Mouse (Mus musculus) induced T-regulatory cell, adult 2 months (primary cell): ENCODE measurements around the gene Sema3a.
"Not testable (repeated sequence)": the region's sequence is repeated elsewhere in the genome, so short reads cannot be mapped to it uniquely, and the experiment has no call there.

Experiments used
- DNase-seq: peaks from one replicate; pipeline ENCODE4 v3.0.0-alpha.2; 2012; ENCODE audit warnings: low read depth

Gene Sema3a

GRCm38 (mm10) chr5:13421276-13421925 is 296.2 kb downstream of the Sema3a start:
- no peak for DNase-seq

DNA sequence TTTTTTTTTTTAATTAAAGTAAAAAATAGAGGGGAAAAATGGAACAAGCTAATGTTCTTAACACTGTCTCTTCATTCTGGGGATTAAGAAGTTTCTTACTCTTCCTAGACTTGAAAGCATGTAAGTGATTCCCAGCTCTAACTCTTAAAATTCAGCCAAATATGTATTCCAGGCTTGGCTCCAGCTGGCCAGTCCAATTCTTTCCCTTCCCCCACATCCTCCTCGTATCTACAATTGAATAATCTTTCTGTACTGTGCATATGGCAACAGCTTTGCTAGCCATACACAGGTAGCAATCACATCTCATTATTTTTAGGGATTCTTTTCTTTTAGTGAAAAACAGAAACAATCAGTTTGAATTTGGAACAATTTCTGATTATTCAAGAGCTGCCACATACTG is 303.5 kb downstream of the Sema3a start:
- DNase-seq, result no peak

- no peak for DNase-seq
These were observed 306.6 kb downstream of the Sema3a start for GRCm38 (mm10) chr5:13431827-13432226.

- no peak for DNase-seq
These were observed 307.4 kb downstream of the Sema3a start for GRCm38 (mm10) chr5:13432574-13432973.

DNA sequence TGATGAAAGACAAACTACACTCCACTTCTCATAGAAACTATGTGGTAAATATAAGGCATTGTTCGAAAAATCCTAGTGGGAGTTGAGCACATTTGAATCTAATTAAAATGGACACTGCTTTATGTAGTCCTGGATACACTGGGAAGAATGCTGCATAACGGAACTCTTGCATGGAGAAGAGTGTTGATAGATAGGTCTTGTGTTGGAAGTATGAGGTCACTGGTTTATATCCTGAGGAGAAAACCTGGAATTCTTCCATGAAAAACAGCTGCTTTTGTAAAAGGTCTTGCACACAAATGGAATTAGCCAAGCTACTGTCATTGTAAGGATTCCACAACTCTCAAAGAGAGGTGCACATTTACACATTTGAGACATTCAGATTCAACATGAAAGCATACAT is 308.1 kb downstream of the Sema3a start:
- DNase-seq, result no peak

DNA sequence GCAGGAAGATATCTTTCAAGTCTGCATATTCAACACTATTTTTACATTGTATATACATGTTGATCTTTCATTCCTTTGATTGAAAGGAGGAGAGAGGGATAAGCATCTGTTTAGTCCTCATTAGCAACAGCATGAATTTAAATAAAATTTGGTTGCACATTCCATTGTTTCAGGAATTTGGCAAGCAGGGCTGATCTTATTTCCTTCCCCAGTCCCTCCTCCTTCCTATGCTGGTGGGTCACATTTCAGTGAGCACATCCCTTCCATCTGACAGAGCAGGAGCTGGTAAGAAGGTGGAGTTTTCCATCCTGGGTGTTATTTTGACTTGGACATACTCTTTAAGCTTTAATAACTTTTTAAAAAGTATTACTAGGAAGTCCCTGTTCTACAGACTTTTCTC is 315.9 kb downstream of the Sema3a start:
- DNase-seq, result no peak

GRCm38 (mm10) chr5:13460182-13461001 is 335.2 kb downstream of the Sema3a start:
- no peak for DNase-seq

DNA sequence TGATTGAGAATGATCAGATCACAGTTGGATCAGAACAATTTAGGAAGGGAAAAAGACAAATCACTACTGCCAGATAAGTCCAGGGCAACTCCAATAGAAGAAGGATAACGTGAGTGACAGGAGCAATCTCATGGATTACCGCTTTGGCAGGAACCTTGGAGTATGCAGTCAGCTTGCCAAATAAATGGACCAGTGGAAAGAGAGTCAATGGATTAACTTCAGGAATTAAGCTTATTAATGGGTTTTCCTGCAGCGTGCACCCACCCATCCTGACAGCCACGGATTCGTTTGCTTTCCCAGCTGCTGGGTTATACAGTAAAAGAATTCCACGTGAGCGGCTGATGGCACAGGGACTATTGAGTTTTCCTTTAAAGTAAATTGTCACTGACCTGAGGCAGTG is 343.6 kb downstream of the Sema3a start:
- no peak for DNase-seq

DNA sequence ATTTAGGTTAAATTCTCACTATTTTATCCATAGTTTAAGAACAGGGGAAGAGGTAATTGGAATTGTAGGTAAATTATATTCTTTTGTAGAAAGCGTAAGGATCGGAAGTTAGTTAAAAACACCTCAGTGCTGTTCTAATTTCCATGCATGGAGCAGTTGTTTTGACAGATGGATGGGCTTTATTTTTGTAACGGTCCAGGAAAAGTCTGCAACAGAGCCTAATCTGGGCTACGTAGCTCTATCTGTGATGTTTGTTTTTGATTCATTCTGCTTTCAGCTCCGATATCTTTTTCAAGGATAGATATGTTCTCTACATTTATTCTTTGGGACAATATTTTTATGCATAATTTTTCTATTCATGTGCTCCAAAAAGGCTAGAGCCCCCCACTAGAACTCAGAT is 344.2 kb downstream of the Sema3a start:
- no peak for DNase-seq

DNA sequence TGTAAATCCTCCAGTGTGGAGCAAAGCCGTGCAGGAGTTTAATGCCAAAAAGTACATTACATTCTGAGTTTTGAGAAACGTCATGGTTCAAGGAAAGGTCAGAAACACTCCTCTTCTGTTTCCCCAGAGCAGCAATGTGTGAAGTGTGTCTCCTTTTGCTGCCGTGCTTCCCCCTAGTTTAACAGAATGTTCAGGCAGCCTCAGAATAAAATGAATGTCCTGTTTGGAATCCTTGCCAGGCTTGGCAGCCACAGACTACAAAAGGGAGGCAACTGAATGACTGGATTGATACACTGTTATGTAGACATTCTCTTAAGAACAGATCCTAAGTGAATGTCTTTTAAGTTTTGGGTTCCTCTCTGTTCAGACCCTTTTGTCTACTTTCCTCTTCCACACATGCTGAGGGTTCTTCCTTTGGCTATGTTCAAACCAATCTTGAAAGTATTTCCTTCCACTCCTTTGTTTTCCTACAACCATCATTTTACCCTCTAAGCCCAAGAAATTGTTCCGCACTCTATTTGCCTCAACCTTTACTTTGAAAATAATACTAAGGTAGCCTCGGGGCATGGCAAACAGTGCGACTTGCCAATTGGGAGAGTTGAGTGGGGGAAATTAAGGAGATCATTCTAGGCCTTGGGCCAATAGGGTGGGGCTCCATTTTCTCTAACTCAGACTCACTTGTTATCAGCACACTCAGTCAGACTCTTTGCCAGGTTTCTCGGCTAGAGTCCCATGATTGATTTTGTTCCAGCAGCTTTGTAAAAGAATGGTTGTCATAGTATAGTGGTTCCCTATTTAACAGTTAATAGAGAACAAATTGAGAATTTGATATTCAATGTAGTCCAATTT is 345.1 kb downstream of the Sema3a start:
- no peak for DNase-seq

DNA sequence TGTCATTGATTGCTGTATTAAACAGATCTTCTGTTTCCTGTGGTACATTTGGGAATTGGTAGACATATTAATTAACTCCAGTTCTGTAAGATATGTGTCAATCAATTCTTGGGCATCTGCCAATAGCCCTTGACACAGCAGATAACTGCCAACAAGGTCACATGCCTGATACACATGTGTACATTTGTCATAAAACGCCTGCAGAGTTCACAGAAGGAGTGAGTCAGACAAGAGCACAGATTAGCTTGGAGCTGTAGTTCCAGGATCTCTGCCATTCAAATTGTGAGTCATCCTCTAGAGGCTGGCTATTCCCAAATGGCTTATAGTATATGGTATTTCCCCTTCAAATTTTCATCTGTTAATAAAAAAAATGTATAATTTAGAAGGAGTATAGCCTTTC is 352.4 kb downstream of the Sema3a start:
- no peak for DNase-seq

DNA sequence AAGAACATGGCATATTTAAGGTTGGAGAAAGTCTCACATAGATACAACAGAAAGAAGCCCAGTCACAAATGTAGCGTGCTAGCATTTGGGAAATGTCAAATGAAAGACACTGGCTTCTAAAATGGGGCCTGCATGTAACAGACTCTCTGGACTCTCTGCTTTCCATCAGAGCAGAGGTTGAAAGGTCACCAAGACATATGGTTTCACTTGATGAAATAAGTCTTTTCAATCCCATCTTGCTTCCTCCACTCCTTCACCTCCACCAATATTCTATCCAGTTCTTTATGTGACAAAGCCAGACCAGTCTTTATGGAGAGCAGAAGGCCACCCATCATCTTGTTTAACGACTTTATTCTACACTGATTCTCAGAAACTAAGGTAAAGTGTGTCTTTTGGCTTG is 363.5 kb downstream of the Sema3a start:
- no peak for DNase-seq

- DNase-seq, result not testable (repeated sequence)
These were observed 370.8 kb downstream of the Sema3a start for GRCm38 (mm10) chr5:13495967-13496366.

- no peak for DNase-seq
These were observed 374.6 kb downstream of the Sema3a start for GRCm38 (mm10) chr5:13499835-13500234.

DNA sequence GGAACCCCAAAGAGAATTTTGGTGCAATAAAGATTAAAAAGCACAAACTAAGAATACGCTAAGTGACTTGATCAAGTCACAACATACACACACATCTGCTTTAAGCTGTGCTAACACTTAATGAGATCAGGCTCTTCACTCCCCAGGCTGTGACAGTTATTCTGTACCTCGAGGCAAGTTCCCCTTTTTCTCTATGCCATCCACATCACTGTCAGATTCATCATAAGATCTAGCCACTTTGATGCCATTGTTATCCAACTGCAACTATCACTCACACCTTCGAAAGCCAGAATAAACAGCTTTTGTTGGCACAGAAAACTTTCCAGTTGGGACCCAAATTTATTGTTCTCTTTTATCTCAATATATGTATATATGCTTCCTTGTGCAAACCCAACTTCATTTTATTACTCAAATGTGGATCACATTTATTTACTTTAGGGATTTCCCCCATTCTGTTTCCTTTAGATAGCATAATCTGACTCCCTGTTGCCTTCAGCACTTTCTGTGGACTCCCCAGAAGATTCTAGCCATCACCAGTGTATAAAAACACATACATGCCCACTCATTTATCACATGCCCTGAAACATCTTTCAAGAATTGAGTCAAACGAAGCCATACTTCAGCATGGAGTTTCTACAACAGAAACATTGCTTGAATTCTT is 380.8 kb downstream of the Sema3a start:
- DNase-seq, result no peak

DNA sequence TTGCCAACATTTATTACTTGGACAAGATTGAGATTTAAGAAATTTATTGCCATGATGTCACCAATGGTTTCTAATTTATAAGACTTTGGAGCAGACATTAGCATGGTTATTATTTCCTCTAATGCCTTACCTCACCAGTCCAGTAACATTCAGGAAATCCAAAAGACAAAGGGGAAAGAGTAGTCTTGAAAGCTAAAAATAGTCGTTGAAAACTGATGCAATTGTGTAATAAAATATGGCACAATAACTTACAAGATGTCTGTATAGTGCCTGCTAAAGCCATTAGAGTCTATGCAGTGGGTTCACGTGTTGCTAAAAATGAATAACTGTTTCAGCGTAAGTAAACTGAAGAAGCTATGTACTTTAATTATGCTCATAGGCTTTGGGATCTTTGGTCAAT is 383.9 kb downstream of the Sema3a start:
- no peak for DNase-seq

- no peak for DNase-seq
These were observed 391.8 kb downstream of the Sema3a start for GRCm38 (mm10) chr5:13517018-13517417.

GRCm38 (mm10) chr5:13525597-13525996 is 400.4 kb downstream of the Sema3a start:
- DNase-seq, result no peak

DNA sequence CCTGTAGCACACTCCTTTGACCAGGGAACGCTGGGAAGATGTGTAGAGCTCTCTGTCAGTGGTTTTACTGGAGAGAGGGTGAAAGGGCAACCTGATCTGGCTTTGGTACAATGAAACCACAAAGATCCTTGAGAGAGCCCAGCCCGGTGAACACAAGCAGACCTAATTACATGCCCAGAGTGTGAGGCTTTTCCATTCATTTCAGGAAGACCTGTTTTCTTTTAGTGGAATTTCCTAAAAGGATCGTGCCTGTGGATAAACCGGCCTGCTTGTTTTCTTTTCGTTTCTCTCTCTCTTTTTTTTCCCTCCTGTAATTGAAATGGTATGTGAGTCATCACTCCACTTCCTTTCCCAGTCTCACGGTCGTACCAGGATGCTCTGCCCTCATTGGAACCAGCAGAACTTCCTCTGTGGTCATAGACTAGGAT is 401.8 kb downstream of the Sema3a start:
- DNase-seq, result no peak

DNA sequence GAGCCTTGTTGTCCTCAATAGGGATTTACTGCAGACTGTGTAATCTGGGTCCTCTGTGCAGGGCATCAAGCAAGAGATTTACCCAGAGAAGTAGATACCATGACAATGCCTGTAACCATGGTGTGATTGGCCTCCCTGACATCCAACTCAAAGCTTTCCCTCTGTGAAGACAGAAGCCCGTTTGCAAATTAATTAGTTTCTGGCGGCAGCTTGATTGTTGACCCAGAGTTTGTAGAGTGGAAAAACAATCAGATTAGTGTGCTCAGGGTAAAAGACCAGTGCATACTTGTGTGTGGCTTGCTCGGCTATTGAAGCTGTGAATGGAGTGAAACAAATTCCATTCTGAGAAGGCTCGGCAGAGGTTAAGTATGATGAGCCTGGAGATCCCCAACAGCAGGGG is 404.0 kb downstream of the Sema3a start:
- no peak for DNase-seq

DNA sequence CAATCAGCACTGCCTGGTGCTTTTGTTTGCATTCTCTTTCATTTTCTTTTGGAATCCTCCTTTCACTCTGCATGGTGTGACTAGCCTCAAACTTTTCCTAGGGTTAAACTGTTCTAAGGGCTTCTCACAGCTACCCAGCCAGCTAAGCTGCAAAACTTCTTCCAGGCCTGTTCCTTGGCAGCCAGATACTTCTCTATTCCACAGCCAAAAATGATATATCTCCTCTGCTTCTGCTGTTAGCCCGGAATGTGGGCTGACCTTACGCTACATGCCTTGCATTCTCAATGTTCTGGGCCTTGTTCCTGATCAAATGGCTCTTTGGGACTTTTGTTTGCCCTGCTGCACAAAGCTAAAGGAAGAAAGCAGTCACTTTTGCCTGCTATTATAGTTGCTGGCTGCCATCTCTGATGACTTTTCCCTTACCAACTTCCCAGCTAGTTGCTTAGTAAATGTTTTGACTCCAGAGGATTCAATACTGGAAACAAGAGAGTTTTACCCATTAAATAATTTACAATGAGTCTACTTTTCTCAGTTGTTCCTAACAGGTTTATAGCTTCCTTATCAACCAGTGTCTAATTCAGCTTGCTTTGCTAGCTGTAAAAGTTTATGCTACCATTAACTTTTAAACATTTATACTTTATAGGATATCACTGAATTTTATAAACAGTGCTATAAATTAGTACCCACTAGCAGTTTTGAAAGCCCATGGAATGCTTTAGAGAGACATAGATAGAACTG is 422.4 kb downstream of the Sema3a start:
- DNase-seq, result no peak

DNA sequence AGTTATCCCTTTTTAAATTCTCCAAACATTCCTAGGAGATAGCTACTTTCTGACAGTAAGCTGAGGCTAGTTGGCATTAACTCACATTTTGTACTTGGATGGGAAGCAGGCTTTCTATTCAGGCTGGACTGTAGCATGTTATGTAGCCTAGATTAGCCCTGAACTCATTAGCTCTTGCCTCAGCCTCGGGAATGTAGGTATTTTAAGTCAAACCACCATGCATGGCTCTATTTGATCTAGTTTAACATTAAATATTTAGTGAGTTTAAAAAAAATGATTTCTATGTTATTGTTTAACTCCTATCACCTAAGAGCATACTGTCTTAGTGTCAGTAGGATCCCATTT is 423.0 kb downstream of the Sema3a start:
- DNase-seq, result no peak
